Mouse (Mus musculus) embryonic facial prominence, embryonic 10.5 days (tissue): ENCODE measurements around the gene Accs. TPM values are rescaled to one million over a fixed set of nuclear protein-coding genes. Genes with fewer than 3 reads are reported as not detected.

Experiments used
- DNase-seq: peaks from one replicate; pipeline ENCODE4 v3.0.0-alpha.2; 2017; ENCODE audit warnings: low spot score
- H3K27ac ChIP-seq: fragments of 300-500 bp; sonication (generic); replicated peaks from 2 replicates; pipeline ENCODE4 v1.5.1; 2016; ENCODE audit warnings: mild to moderate bottlenecking
- H3K27me3 ChIP-seq: fragments of 300-500 bp; sonication (generic); replicated peaks from 2 replicates; pipeline ENCODE4 v1.6.1; 2016; ENCODE audit warnings: low read depth, mild to moderate bottlenecking; ENCODE audit not compliant: poor library complexity, severe bottlenecking
- H3K36me3 ChIP-seq: fragments of 300-500 bp; sonication (generic); replicated peaks from 2 replicates; pipeline ENCODE4 v1.6.1; 2016; ENCODE audit warnings: mild to moderate bottlenecking, moderate library complexity
- H3K4me1 ChIP-seq: fragments of 300-500 bp; sonication (generic); 2 replicates; pipeline ENCODE4 v1.6.1; 2016
- H3K4me3 ChIP-seq: fragments of 300-500 bp; sonication (generic); 2 replicates; pipeline ENCODE4 v1.5.1; 2016; ENCODE audit warnings: mild to moderate bottlenecking, moderate library complexity
- H3K9me3 ChIP-seq: fragments of 300-500 bp; sonication (generic); 2 replicates; pipeline ENCODE4 v1.6.1; 2016; ENCODE audit warnings: mild to moderate bottlenecking
- WGBS: fragments of 180-500 bp; shearing (Covaris S2); methylation state at CpG from one replicate; pipeline ENCODE4 v1.1.7; 2016; 5-methylcytosine and 5-hydroxymethylcytosine counted together
- polyA plus RNA-seq: library from polyadenylated mRNA; unstranded; fragments of >200 nt; fragmentation: Nextera tagmentation; extraction: Ambion mirVana; gene quantifications from 2 replicates; pipeline ENCODE4 v1.2.1, GENCODE M21; 2016

The Accs gene
- polyA plus RNA-seq, 1 experiment from 2014 or later, result 10.9 TPM

- H3K27me3 ChIP-seq, result no peaks in the 10 kb centered on the region
- H3K9me3 ChIP-seq, result no peaks in the 10 kb centered on the region
- DNase-seq, result no peak
- no peak overlapping the region for H3K27ac ChIP-seq
- WGBS, result 86% methylated on average over 6 of the region's 6 CpGs
- H3K4me1 ChIP-seq, result no peaks in the 10 kb centered on the region
- no peak overlapping the region for H3K4me3 ChIP-seq
- H3K36me3 ChIP-seq, result peaks cover 99% of the 10 kb centered on the region
These were observed 9.6 kb downstream of the Accs start for GRCm38 (mm10) chr2:93840109-93840508.

- H3K4me1 ChIP-seq, result no peaks in the 10 kb centered on the region
- WGBS, result 88% methylated on average over 4 of the region's 4 CpGs
- no peak overlapping the region for H3K4me3 ChIP-seq
- no peaks in the 10 kb centered on the region for H3K9me3 ChIP-seq
- H3K36me3 ChIP-seq, result peaks cover 99% of the 10 kb centered on the region
- DNase-seq, result no peak
- H3K27ac ChIP-seq, result no peak overlapping the region
- H3K27me3 ChIP-seq, result no peaks in the 10 kb centered on the region
These were observed 10.8 kb downstream of the Accs start for GRCm38 (mm10) chr2:93838931-93839330.

- DNase-seq, result no peak
- peaks cover 77% of the 10 kb centered on the region for H3K36me3 ChIP-seq
- H3K27ac ChIP-seq, result no peak overlapping the region
- WGBS, result 73% methylated on average over 13 of the region's 13 CpGs
- no peaks in the 10 kb centered on the region for H3K27me3 ChIP-seq
- no peaks in the 10 kb centered on the region for H3K4me1 ChIP-seq
- H3K4me3 ChIP-seq, result no peak overlapping the region
- H3K9me3 ChIP-seq, result no peaks in the 10 kb centered on the region
These were observed 13.4 kb downstream of the Accs start for GRCm38 (mm10) chr2:93836232-93836785.

- WGBS, result 79% methylated on average over 11 of the region's 11 CpGs
These were observed 14.1 kb downstream of the Accs start for GRCm38 (mm10) chr2:93835596-93835995.

GRCm38 (mm10) chr2:93823519-93823918 lies 26.2 kb downstream of the Accs start:
- DNase-seq, result peak; percentile 78
- H3K4me1 ChIP-seq, result peaks cover 11% of the 10 kb centered on the region
- H3K36me3 ChIP-seq, result peaks cover 13% of the 10 kb centered on the region
- no peaks in the 10 kb centered on the region for H3K27me3 ChIP-seq
- no peak overlapping the region for H3K4me3 ChIP-seq
- H3K27ac ChIP-seq, result no peak overlapping the region
- WGBS, result 15% methylated on average over 8 of the region's 8 CpGs
- H3K9me3 ChIP-seq, result no peaks in the 10 kb centered on the region

More at GRCm38 (mm10) chr2:93835596-93835995, 14.1 kb downstream of the Accs start:
- H3K27ac ChIP-seq, result no peak overlapping the region
- no peak for DNase-seq
- peaks cover 70% of the 10 kb centered on the region for H3K36me3 ChIP-seq
- H3K27me3 ChIP-seq, result no peaks in the 10 kb centered on the region
- no peak overlapping the region for H3K4me3 ChIP-seq
- H3K4me1 ChIP-seq, result no peaks in the 10 kb centered on the region
- H3K9me3 ChIP-seq, result no peaks in the 10 kb centered on the region

GRCm38 (mm10) chr2:93822045-93822749 lies 27.5 kb downstream of the Accs start, which contains the start of gene Ext2:
Gene Ext2 (minus strand): TSS chr2:93822568.
- no peaks in the 10 kb centered on the region for H3K9me3 ChIP-seq
- H3K27me3 ChIP-seq, result no peaks in the 10 kb centered on the region
- peaks cover 11% of the 10 kb centered on the region for H3K4me1 ChIP-seq
- H3K4me3 ChIP-seq, result peak within 1 kb of the TSS; percentile 83
- WGBS, result under 1% methylated on average over 66 of the region's 66 CpGs
- peak; percentile 93 for DNase-seq
- H3K27ac ChIP-seq, result peak within 1 kb of the TSS; percentile 87
- peaks cover 19% of the 10 kb centered on the region for H3K36me3 ChIP-seq

GRCm38 (mm10) chr2:93817791-93818190 lies 32.0 kb downstream of the Accs start:
- H3K27ac ChIP-seq, result no peak overlapping the region
- H3K4me1 ChIP-seq, result peaks cover 11% of the 10 kb centered on the region
- no peak overlapping the region for H3K4me3 ChIP-seq
- WGBS, result 93% methylated on average over 5 of the region's 5 CpGs
- peaks cover 28% of the 10 kb centered on the region for H3K36me3 ChIP-seq
- no peaks in the 10 kb centered on the region for H3K27me3 ChIP-seq
- no peaks in the 10 kb centered on the region for H3K9me3 ChIP-seq
- no peak for DNase-seq

GRCm38 (mm10) chr2:93813343-93813742 lies 36.4 kb downstream of the Accs start:
- 93% methylated on average over 22 of the region's 22 CpGs for WGBS
- Histone ChIP-seq H3K4me1 (no peaks in the 10 kb centered on the region), H3K4me3 (no peak overlapping the region), H3K36me3 (peaks cover 55% of the 10 kb centered on the region), H3K27me3 (no peaks in the 10 kb centered on the region), H3K9me3 (no peaks in the 10 kb centered on the region), H3K27ac (no peak overlapping the region)
- DNase-seq, result no peak

- WGBS, result 32% methylated on average over 4 of the region's 4 CpGs
- H3K4me1 ChIP-seq, result peaks cover 2% of the 10 kb centered on the region; the same call in 1 of the 2 replicates
- H3K27ac ChIP-seq, result no peak overlapping the region
- peaks cover 64% of the 10 kb centered on the region for H3K36me3 ChIP-seq
- H3K4me3 ChIP-seq, result no peak overlapping the region
- DNase-seq, result peak; percentile 72
- H3K9me3 ChIP-seq, result no peaks in the 10 kb centered on the region
- no peaks in the 10 kb centered on the region for H3K27me3 ChIP-seq
These were observed 37.9 kb downstream of the Accs start for GRCm38 (mm10) chr2:93811812-93812211.

GRCm38 (mm10) chr2:93809931-93810330 lies 39.8 kb downstream of the Accs start:
- H3K4me3 ChIP-seq, result no peak overlapping the region
- no peak overlapping the region for H3K27ac ChIP-seq
- peak; percentile 70 for DNase-seq
- no peaks in the 10 kb centered on the region for H3K27me3 ChIP-seq
- H3K36me3 ChIP-seq, result peaks cover 83% of the 10 kb centered on the region
- H3K9me3 ChIP-seq, result no peaks in the 10 kb centered on the region
- H3K4me1 ChIP-seq, result peaks cover 3% of the 10 kb centered on the region; the same call in 1 of the 2 replicates
- 11% methylated on average over 2 of the region's 2 CpGs for WGBS

GRCm38 (mm10) chr2:93808071-93808470 lies 41.7 kb downstream of the Accs start:
- WGBS, result 85% methylated on average over 5 of the region's 5 CpGs

GRCm38 (mm10) chr2:93807440-93807839 lies 42.3 kb downstream of the Accs start:
- Histone ChIP-seq H3K4me3 (no peak overlapping the region), H3K27ac (no peak overlapping the region), H3K27me3 (no peaks in the 10 kb centered on the region), H3K9me3 (no peaks in the 10 kb centered on the region), H3K36me3 (peaks cover 91% of the 10 kb centered on the region), H3K4me1 (peaks cover 3% of the 10 kb centered on the region; the same call in 1 of the 2 replicates)
- 88% methylated on average over 8 of the region's 8 CpGs for WGBS
- DNase-seq, result no peak

More at GRCm38 (mm10) chr2:93808071-93808470, 41.7 kb downstream of the Accs start:
- H3K4me3 ChIP-seq, result no peak overlapping the region
- H3K36me3 ChIP-seq, result peaks cover 93% of the 10 kb centered on the region
- no peak for DNase-seq
- H3K27me3 ChIP-seq, result no peaks in the 10 kb centered on the region
- H3K9me3 ChIP-seq, result no peaks in the 10 kb centered on the region
- H3K4me1 ChIP-seq, result peaks cover 3% of the 10 kb centered on the region; the same call in 1 of the 2 replicates
- no peak overlapping the region for H3K27ac ChIP-seq
